Mouse (Mus musculus) adipocyte (in vitro differentiated cells): ENCODE data around the gene Plin5.
"Not testable (repeated sequence)": the region's sequence is repeated elsewhere in the genome, so short reads cannot be mapped to it uniquely, and the experiment has no call there.

Source experiments
- DNase-seq: peaks from one replicate; pipeline ENCODE4 v3.0.0-alpha.2; 2016; ENCODE audit warnings: low spot score

Plin5 gene

GRCm38 (mm10) chr17:56074097-56074826 lies 43.1 kb downstream of the Plin5 start:
- peak; percentile 96 for DNase-seq

- DNase-seq, result no peak
Observed at GRCm38 (mm10) chr17:56072243-56072642, 45.2 kb downstream of the Plin5 start.

GRCm38 (mm10) chr17:56071126-56071525 lies 46.3 kb downstream of the Plin5 start:
- DNase-seq, result no peak

- DNase-seq, result no peak
Observed at GRCm38 (mm10) chr17:56069066-56069465, 48.3 kb downstream of the Plin5 start.

- DNase-seq, result peak; percentile 84
Observed at GRCm38 (mm10) chr17:56066451-56066850, 50.9 kb downstream of the Plin5 start.

GRCm38 (mm10) chr17:56065715-56066114 lies 51.7 kb downstream of the Plin5 start:
- DNase-seq, result not testable (repeated sequence)

- DNase-seq, result no peak
Observed at GRCm38 (mm10) chr17:56062081-56062480, 55.3 kb downstream of the Plin5 start.
